Mouse (Mus musculus) layer of hippocampus, adult 8-10 months (tissue): Measurements from ENCODE around the gene Mageb18. TPM values are rescaled to one million over a fixed set of nuclear protein-coding genes. Genes with fewer than 3 reads are reported as not detected.
"Not testable (repeated sequence)": the region's sequence is repeated elsewhere in the genome, so short reads cannot be mapped to it uniquely, and the experiment has no call there.

Experiments used
- DNase-seq, 2 experiments: peaks; one replicate each; pipeline ENCODE4 v3.0.0; 2022; ENCODE audit warnings: low spot score in 2 of 2
- total RNA-seq, 4 experiments: library from RNA; stranded (reverse); gene quantifications; 2 replicates each; pipeline ENCODE4 v1.2.4; 2022

The Mageb18 gene
- total RNA-seq = not detected

DNA sequence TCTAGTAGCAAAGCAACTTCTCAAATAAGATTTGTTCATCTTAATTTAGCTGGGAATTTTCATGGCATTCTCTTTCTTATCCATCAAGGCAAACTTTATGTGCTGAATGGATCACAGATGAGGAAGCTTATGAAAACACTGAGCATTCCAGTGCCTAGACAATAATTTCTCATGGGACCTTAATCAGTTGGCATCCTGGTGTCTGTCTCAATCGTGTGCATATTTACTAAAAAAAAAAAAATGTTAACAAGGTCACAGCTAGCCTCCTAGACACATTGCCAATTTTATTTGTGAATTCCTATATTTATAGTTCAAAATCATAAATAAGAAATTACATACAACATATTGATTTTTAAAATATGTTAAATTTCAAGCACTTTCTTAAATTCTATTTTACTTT is at the start of gene Mageb18:
Gene Mageb18, minus strand, starts transcription at position 101 of the 400 bp plus-strand sequence.
- no peak for DNase-seq

DNA sequence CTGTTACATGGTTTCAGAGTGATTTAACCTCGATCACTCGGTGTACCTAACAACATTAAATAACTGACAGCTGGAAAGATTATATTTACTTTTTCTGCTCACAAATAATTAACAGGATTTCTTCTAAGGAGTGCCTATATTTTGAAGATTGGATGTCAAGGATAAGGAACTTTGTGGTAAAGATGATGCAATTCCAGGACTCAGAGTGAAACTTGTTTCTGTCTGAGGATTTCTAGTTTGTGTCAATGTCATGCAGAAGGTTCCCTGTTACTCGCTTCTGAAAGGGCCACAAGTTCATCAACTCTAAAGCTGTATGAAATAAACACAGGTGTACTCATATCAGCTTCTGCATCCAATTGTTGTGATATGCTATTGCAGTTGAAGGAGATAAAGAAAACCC is 13.4 kb upstream of the Mageb18 start:
- no peak for DNase-seq

DNA sequence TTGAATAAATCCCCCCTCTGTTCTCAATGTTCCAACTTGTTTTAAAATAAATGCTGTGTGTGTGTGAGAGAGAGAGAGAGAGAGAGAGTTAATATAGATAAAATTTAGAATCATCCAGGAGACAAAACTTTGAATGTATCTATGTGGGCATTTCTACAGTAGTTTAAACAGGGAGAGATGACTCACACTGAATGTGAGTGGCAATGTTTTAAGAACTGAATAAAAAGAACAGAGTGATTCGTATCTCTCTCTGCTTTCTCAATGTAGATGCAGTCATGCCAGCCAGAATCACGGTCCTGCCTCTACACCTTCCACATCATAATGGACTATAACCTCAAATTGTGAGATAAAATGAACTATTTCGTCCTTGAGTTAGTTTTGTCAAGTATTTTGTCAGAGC is 11.1 kb upstream of the Mageb18 start:
- DNase-seq = no peak

DNA sequence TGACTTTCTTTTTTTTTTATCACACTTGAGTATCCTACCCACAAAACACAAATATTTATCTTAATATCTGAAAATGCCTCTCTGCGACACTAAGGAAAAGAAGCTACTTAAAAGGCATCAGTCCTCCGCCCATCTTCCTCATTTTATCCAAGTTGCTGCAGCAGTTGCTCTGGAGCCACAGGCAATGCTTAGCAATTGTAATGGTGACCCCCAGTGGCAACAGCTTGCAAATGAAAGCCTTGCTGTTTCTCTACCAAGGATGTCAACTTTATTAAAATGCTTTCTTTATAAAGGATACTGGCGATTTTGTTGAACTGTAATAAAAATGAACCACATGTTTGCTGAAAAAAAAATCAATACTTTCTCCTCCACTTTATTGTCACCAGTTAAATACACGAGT is 2.0 kb downstream of the Mageb18 start:
- DNase-seq = peak; percentile 2 to 6

DNA sequence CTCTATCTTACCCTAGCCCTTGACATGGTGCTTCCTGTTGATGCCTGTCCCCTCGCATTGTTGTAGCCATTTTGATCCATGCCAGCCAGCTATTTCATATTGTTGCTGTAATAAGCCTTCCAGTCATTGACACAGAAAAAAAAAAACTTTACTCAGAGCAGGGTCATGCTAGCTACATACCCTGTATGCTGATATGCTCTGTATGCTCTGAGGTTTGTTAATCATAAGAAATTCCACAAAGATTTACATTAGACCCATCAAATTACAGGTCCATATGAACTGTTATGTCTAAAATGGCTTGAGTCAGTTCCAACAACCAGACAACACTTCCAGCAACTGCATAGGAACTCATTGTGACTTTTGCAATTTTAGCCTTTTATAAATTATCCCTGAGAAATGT is 71.5 kb downstream of the Mageb18 start:
- no peak for DNase-seq

DNA sequence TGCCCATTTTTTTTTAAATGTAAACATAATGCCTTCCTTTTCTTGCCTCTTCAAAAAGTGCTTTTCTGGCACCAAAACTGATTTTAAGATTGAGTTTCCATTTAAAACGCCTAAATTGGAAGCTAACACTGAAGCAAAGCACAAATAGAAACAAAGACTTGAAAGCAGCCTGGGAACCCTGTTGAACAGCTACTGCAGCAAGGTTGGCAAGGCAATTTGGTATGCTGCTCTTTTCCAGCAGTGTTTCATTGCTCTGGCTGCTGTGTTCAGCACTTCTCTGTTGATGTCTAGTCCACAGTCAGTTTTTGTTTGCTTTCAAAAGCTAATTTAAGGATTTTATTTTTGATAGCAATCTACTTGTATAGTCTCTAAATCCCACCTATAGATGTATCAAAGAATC is 101.1 kb downstream of the Mageb18 start:
- no peak for DNase-seq

DNA sequence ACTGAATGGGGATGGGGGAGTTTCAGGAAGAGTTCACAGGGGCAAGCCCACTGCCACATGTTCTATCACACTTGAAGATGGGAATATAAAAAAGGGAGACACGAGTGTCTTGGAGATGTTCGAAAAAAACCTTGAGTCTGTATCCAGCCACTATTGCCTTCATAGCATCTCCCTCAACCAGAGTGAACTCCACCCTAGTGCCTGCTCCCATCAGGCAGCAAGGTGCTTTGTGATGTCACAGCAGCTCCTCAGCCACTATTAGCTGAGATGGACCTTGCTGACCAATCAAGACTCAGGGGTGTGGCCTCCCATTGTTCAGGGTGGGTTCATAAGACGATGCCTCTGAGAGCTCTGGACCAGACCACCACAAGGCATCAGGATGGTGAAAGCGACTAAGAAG is 109.7 kb downstream of the Mageb18 start, which contains the start of gene Gm5941:
Gene Gm5941, plus strand, starts transcription at position 301 of the 400 bp plus-strand sequence.
- not testable (repeated sequence) for DNase-seq

DNA sequence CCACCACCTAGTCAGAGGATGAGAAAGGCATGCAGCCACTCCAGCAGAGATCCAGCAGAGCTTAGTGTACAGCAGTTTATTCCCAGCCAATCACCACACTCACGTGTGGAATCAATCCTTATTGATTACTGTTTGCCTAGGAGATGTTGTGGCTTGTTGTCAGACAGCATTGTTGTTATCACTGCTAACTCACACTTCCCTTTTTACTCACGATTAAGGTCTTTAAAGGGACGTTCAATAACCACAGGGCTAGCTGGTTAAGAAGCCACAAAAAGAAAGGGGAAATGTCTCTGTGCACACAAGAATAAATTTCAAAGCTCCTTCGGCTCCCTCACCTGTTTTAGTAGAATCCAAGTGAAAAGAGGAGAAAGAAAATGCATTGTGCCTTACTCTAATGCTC is 134.6 kb downstream of the Mageb18 start:
- no peak for DNase-seq

DNA sequence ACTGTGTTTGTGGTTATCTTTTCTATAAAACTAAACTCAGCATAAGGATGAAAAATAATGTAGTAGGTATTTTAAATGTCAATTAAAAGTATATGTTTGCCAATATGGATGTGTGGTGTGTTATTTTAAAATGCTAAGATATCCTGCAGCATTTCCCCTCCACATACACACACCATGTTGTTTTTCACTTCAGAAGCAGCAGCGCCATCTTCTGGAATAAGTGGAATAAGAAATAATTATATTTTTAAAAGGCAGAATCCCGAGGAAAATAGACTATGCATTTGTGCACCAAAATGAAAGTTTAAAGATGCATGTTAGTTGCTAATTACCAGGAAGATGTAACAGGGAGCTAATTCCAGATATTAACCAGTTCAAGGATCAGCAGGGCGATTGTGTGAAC is 138.9 kb downstream of the Mageb18 start:
- no peak for DNase-seq

DNA sequence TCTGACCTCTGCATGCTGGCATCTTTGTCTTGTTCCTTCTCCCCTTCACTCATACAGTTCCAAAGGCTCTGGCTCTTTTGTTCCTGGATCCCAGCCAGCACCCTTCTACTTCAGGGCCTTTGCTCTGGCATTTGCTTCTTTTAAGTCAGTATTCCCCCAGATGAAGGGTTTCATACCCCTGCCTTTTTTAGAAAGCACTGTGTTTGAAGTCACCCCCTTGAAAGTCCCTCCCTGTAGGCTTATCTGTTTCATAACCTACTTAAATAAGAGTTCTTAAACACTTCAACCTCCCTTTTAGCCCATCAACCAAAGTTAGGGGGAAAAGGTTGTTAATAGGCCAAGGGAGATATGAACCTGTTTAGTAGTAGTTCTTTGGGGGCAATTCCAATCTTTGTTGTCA is 212.0 kb downstream of the Mageb18 start:
- no peak for DNase-seq

DNA sequence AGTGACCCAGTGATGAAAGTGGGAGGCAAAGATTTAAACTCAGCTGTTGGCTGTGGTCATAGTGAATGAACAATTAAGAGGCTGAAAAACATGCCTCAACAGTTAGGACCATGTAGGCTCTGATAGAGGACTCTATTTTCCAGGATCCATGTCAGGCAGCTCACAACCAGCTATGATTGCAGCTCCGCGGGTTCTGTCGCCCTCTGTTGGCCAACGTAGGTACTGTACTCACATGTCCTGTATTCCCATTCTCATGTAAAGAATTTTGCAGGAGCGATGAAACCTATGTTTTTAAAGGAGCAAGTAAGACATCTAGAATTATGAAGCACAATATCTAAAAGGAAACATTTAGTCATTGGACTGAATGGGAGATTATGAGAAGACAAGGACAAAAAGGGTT is 256.4 kb downstream of the Mageb18 start:
- DNase-seq = peak in 1 of 2 experiments; percentile 15

DNA sequence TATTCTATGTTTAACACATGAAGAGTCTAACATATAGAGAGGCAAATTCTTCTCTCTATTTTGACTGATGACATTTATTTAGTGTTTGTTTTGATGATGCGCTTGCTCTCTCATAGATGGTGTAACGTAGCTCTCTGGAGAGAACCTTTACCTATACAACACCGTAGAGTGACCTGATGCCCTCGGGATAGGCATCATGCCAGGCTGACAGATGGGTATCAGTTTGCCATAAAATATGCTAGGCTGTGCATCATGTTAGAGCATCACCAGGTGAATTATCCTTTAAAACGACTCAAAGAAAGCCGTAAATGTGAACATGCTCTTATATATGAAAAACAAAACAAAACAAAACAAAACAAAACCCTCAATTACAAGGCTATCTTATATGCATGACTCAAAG is 258.5 kb downstream of the Mageb18 start:
- no peak for DNase-seq

DNA sequence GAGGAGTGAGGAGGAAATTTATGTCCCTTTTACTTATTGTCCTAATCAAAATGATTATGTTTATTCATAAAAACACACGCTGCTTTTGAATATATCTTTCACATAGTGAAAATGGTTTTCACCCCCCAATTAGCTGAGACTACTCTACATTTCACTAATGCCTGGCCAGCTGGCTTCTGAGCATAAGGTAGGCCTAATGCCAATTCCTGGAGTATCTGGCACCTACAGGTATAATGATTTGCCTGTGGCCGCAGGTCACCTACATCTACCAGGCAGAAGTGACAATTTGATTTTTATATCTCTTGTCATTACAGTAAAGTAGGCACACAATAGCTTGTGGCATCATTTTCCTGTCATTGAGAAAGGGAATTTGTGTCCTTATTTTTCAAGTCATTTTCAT is 259.8 kb downstream of the Mageb18 start:
- no peak for DNase-seq

DNA sequence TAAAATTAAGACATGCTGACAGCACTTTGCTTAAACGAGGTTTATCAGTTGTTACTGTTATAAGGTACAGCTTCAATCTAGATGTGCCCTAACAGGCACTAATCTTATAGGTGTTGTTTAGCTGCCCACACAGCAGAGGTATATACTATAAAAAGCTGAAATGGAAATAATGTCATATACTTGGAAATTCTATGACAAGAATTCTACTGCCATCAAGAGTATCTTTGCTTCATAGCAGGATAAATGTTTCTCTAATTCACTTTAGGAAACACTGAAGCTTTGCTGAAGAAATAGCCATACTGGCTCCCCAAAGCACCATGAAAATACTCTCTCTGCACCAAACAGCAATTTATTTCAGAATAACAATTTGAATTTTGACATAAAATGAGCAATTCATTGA is 265.9 kb downstream of the Mageb18 start:
- DNase-seq = no peak

DNA sequence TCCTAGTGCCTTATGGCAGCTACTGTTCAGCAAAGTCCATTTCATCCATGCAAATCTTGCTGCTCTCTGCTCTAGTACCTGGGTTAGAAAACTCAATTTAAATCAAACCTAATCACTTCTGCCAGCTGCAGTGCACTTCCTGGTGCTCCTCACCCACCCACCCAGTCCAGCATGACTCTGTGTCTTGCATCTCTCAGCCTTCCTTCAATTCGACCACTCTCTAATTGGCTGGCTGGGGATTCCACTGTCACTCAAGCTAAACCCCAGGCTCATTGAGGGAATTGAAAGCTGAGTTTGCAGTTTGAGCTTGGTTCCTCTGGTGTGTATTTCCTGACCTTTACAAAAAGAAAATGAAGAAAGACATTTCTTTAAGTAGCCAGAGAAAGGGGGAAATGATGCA is 275.8 kb downstream of the Mageb18 start:
- no peak for DNase-seq

DNA sequence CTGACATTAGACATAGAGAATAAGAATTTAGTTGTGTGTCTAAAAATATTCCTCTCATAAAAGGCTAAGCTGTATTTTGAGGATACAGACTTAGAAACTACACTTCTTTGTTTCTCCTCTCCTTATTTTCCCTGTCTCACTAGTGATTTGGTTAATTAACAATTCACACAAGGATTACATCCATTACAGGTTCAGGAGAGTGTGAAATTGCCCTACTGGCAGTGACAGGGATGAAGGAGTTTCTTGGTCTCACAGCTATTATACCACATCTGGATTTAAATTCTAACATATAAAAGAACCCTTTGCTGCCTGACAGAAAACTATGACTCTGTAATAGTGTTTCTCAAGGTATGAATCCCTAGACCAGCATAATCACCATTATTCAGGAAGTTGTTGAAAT is 318.8 kb downstream of the Mageb18 start:
- no peak for DNase-seq

Other genes starting within 250 kb of the Mageb18 start
- not detected for gene Gm5941, start 109.6 kb downstream of the Mageb18 start, total RNA-seq